Mouse (Mus musculus) MEL-GATA-1-ER (cell line): ENCODE measurements around the gene Cd3eap.

Source experiments
- DNase-seq: peaks from one replicate; pipeline ENCODE4 v3.0.0-alpha.2; 2012; ENCODE audit warnings: low read depth; ENCODE audit errors: extremely low read depth

The Cd3eap gene

GRCm38 (mm10) chr7:19362276-19362675 lies 3.0 kb upstream of the Cd3eap start:
- DNase-seq = no peak

- peak; percentile 74 for DNase-seq
Observed at GRCm38 (mm10) chr7:19361720-19362119, 2.4 kb upstream of the Cd3eap start.

GRCm38 (mm10) chr7:19360944-19361343 lies 1.7 kb upstream of the Cd3eap start:
- peak; percentile 86 for DNase-seq

- DNase-seq = no peak
Observed at GRCm38 (mm10) chr7:19359892-19360641, 784 bp upstream of the Cd3eap start.

GRCm38 (mm10) chr7:19358634-19359033 lies 649 bp downstream of the Cd3eap start:
- no peak for DNase-seq

- DNase-seq = no peak
Observed at GRCm38 (mm10) chr7:19357381-19358375, 1.6 kb downstream of the Cd3eap start.

GRCm38 (mm10) chr7:19356311-19356710 lies 3.0 kb downstream of the Cd3eap start:
- no peak for DNase-seq

- DNase-seq = no peak
Observed at GRCm38 (mm10) chr7:19354991-19355390, 4.3 kb downstream of the Cd3eap start.

GRCm38 (mm10) chr7:19350221-19350620 lies 9.1 kb downstream of the Cd3eap start:
- no peak for DNase-seq

- no peak for DNase-seq
Observed at GRCm38 (mm10) chr7:19349188-19349915, 9.9 kb downstream of the Cd3eap start.

- peak; percentile 89 for DNase-seq
Observed at GRCm38 (mm10) chr7:19344938-19345471, 14.3 kb downstream of the Cd3eap start.

- no peak for DNase-seq
Observed at GRCm38 (mm10) chr7:19344237-19344847, 14.9 kb downstream of the Cd3eap start, which contains the start of gene Ercc1. Gene Ercc1, plus strand, starts transcription at chr7:19344778.

GRCm38 (mm10) chr7:19343210-19343808 lies 16.0 kb downstream of the Cd3eap start:
- peak; percentile 62 for DNase-seq

GRCm38 (mm10) chr7:19342481-19343027 lies 16.7 kb downstream of the Cd3eap start:
- no peak for DNase-seq

- DNase-seq = no peak
Observed at GRCm38 (mm10) chr7:19341761-19342409, 17.4 kb downstream of the Cd3eap start.

- DNase-seq = no peak
Observed at GRCm38 (mm10) chr7:19341250-19341649, 18.0 kb downstream of the Cd3eap start.

GRCm38 (mm10) chr7:19338596-19338995 lies 20.7 kb downstream of the Cd3eap start:
- no peak for DNase-seq

GRCm38 (mm10) chr7:19338060-19338459 lies 21.2 kb downstream of the Cd3eap start:
- DNase-seq = no peak

GRCm38 (mm10) chr7:19337122-19337521 lies 22.2 kb downstream of the Cd3eap start:
- no peak for DNase-seq
